Mouse (Mus musculus) limb, embryonic 11.5 days (tissue): ENCODE measurements around the gene Fam83b. TPM values are rescaled to one million over a fixed set of nuclear protein-coding genes. Genes with fewer than 3 reads are reported as not detected.

Source experiments
- ATAC-seq: fragments of 200-750 bp; cut with Nextera tagmentation; 2 replicates; pipeline ENCODE4 v1.8.0; 2017; ENCODE audit warnings: low read depth; ENCODE audit not compliant: insufficient number of reproducible peaks, low FRiP score, low TSS enrichment
- DNase-seq: peaks from one replicate; pipeline ENCODE4 v3.0.0-alpha.2; 2015; ENCODE audit warnings: low spot score
- H3K27ac ChIP-seq: fragments of 300-500 bp; sonication (generic); replicated peaks from 2 replicates; pipeline ENCODE4 v1.5.1; 2014; ENCODE audit warnings: low read depth, mild to moderate bottlenecking, low read length
- H3K27me3 ChIP-seq: fragments of 300-500 bp; sonication (generic); 2 replicates; pipeline ENCODE4 v1.6.1; 2014; ENCODE audit warnings: mild to moderate bottlenecking, low read length, mixed read lengths; ENCODE audit not compliant: control insufficient read depth, insufficient read depth
- H3K36me3 ChIP-seq: fragments of 300-500 bp; sonication (generic); 2 replicates; pipeline ENCODE4 v1.6.1; 2014; ENCODE audit warnings: mild to moderate bottlenecking, low read length, moderate library complexity, mixed read lengths; ENCODE audit not compliant: control insufficient read depth, insufficient read depth
- H3K4me1 ChIP-seq: fragments of 300-500 bp; sonication (generic); 2 replicates; pipeline ENCODE4 v1.6.1; 2014; ENCODE audit warnings: low read length, mixed read lengths; ENCODE audit not compliant: control insufficient read depth, insufficient read depth
- H3K4me2 ChIP-seq: fragments of 300-500 bp; sonication (generic); 2 replicates; pipeline ENCODE4 v1.6.1; 2014; ENCODE audit warnings: low read depth, mild to moderate bottlenecking, moderate library complexity; ENCODE audit not compliant: severe bottlenecking
- H3K4me3 ChIP-seq: fragments of 300-500 bp; sonication (generic); 2 replicates; pipeline ENCODE4 v1.5.1; 2014; ENCODE audit warnings: low read depth, low read length
- H3K9ac ChIP-seq: fragments of 300-500 bp; sonication (generic); 2 replicates; pipeline ENCODE4 v1.6.1; 2014; ENCODE audit warnings: mild to moderate bottlenecking, low read length
- H3K9me3 ChIP-seq: fragments of 300-500 bp; sonication (generic); 2 replicates; pipeline ENCODE4 v1.6.1; 2016; ENCODE audit warnings: low read length; ENCODE audit not compliant: control insufficient read depth
- WGBS: fragments of 180-500 bp; shearing (Covaris S2); extraction: QIAGEN DNeasy Blood & Tissue Kit; methylation state at CpG from one replicate; pipeline ENCODE4 v1.1.7; 2014; 5-methylcytosine and 5-hydroxymethylcytosine counted together
- polyA plus RNA-seq: library from polyadenylated mRNA; unstranded; fragments of >200 nt; fragmentation: Nextera tagmentation; extraction: Ambion mirVana; gene quantifications from 2 replicates; pipeline ENCODE4 v1.2.1, GENCODE M21; 2014

The Fam83b gene
- polyA plus RNA-seq, 1 experiment from 2014 or later, result 0.84 TPM

DNA sequence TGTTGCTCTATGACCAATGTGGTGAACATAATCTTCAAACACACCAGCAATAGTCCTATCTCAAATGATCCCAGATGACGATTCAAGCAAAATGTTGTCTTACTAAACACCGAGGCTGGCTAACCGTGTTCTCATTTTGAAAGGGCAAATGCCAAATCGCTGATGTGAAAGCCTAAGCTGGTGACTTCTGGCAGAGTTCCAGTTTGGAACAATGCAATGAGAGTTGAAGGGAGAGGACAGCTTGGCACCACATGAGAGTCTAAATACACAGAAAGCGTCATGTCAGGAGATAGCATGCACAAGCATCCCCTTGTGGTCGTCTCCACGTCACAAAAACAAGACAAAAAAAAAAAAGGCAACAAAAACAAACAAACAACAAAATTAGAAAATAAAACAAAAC, 27.6 kb downstream of the Fam83b start:
- no peak overlapping the region for H3K27ac ChIP-seq
- H3K4me1 ChIP-seq, result no peaks in the 10 kb centered on the region
- H3K27me3 ChIP-seq, result no peaks in the 10 kb centered on the region
- H3K4me3 ChIP-seq, result no peak overlapping the region
- WGBS, result 87% methylated on average over 7 of the region's 7 CpGs
- no peak for DNase-seq
- no peaks in the 10 kb centered on the region for H3K9me3 ChIP-seq
- no peak overlapping the region for H3K4me2 ChIP-seq
- no peaks in the 10 kb centered on the region for H3K36me3 ChIP-seq
- ATAC-seq, result no peak
- no peak overlapping the region for H3K9ac ChIP-seq

DNA sequence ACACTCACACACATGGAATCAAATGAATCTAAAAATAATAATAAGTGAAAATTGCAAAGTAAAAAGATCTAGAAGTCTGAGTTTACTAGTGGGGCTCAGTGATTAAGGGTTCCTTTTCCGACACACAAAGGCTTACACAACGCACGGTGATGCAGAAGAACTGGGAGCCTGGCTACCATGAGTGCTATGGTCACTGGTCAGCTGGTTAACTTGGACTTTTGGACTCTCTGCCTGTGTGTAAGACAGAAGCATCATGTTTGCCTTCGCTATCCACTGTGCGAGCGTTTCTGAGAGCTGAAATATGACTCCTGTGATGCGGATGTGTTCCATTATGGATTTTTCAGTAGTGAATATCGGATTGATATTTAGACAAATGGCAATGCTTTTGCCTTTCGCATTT, 30.9 kb downstream of the Fam83b start:
- H3K4me1 ChIP-seq, result no peaks in the 10 kb centered on the region
- no peaks in the 10 kb centered on the region for H3K36me3 ChIP-seq
- DNase-seq (no peak), ATAC-seq (no peak)
- no peak overlapping the region for H3K4me2 ChIP-seq
- H3K27ac ChIP-seq, result no peak overlapping the region
- H3K9ac ChIP-seq, result no peak overlapping the region
- H3K9me3 ChIP-seq, result no peaks in the 10 kb centered on the region
- WGBS, result 83% methylated on average over 9 of the region's 9 CpGs
- H3K27me3 ChIP-seq, result no peaks in the 10 kb centered on the region
- H3K4me3 ChIP-seq, result no peak overlapping the region

DNA sequence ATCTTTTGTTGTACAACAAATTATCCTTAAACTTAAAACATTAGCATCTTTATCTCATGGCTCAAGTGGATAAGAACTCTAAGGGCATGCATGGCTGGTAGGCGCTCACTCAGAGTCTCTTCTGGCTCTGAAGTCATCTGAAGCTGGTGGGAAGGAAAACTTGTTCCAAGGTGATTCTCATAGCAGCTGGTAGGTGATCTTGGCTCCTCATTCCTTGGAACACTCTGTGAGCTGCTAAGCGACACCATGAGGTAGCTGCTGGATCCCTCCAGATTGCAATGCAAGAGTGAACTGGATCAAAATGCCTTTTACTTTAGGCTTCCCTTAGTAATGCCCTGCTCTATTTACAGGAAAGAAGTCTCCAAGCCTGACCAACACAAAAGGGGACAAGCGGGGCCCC, 34.5 kb downstream of the Fam83b start:
- Histone ChIP-seq H3K27ac (no peak overlapping the region), H3K9me3 (no peaks in the 10 kb centered on the region), H3K36me3 (no peaks in the 10 kb centered on the region), H3K9ac (no peak overlapping the region), H3K4me2 (no peak overlapping the region), H3K4me1 (no peaks in the 10 kb centered on the region), H3K4me3 (no peak overlapping the region), H3K27me3 (no peaks in the 10 kb centered on the region)
- DNase-seq (no peak), ATAC-seq (no peak)
- 88% methylated on average over 3 of the region's 3 CpGs for WGBS

DNA sequence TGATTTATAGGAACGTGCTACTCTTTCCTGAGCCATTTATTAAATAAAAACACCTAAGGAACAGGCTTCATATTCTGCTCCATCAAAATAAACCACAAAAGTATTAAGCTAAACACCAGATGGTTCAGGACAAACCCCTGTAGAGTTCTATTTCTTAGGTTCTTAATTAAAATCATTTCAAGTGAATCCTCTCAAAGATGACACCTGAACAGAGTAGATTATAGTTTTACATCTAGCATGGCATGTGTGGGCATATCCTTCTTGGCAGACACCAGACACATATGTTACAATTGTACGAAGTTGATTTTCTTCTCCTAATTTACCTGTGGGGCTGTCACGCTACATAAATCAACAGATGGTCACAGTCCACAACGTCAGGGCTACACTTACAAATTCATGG, 35.5 kb downstream of the Fam83b start:
- Histone ChIP-seq H3K36me3 (no peaks in the 10 kb centered on the region), H3K4me2 (no peak overlapping the region), H3K27me3 (no peaks in the 10 kb centered on the region), H3K27ac (no peak overlapping the region), H3K9ac (no peak overlapping the region), H3K9me3 (no peaks in the 10 kb centered on the region), H3K4me3 (no peak overlapping the region), H3K4me1 (no peaks in the 10 kb centered on the region)
- no peak for ATAC-seq
- DNase-seq, result no peak
- 78% methylated on average over 4 of the region's 4 CpGs for WGBS

DNA sequence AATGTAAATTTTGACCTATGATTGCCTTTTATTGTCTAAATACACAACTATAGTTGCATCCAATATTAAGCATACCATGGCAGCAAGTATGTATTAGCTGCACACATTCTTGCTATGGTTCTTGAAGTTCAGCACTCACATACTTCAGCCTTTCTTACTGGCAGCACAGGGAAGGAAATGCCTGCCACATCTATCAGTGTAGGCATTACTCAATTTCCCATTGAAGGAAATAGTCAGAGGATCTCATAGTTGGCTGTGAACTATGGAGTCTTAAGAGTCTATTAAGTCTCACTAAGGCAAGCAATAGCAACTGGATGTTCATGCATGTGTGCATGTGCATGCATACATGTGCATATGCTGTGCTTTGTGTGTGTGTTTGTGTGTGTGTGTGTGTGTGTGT, 41.3 kb downstream of the Fam83b start:
- no peak for DNase-seq
- Histone ChIP-seq H3K4me1 (no peaks in the 10 kb centered on the region), H3K4me2 (no peak overlapping the region), H3K27ac (no peak overlapping the region), H3K4me3 (no peak overlapping the region), H3K36me3 (no peaks in the 10 kb centered on the region), H3K27me3 (no peaks in the 10 kb centered on the region), H3K9me3 (no peaks in the 10 kb centered on the region), H3K9ac (no peak overlapping the region)
- no peak for ATAC-seq

DNA sequence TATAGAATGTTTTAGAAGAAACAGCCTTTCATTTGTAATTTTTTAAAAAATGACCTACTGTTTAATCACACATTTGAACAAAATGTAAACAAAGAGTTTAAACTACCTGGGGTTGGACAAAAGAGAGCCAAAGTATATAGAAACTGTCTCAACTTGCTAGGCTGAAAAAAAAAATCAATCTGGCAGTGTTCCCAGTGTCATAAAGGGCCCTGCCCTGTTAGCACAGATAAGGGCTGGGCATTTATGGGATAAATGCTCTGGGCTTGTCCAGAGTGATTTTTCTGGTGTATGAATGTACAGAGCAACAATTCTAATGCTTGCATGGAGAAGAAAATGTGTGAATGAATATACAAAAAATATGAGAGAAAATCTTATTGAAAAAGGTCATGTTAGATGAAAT, 43.8 kb downstream of the Fam83b start:
- Histone ChIP-seq H3K9me3 (no peaks in the 10 kb centered on the region), H3K27ac (no peak overlapping the region), H3K27me3 (no peaks in the 10 kb centered on the region), H3K4me1 (no peaks in the 10 kb centered on the region), H3K9ac (no peak overlapping the region), H3K4me3 (no peak overlapping the region), H3K4me2 (no peak overlapping the region), H3K36me3 (no peaks in the 10 kb centered on the region)
- DNase-seq (no peak), ATAC-seq (no peak)

DNA sequence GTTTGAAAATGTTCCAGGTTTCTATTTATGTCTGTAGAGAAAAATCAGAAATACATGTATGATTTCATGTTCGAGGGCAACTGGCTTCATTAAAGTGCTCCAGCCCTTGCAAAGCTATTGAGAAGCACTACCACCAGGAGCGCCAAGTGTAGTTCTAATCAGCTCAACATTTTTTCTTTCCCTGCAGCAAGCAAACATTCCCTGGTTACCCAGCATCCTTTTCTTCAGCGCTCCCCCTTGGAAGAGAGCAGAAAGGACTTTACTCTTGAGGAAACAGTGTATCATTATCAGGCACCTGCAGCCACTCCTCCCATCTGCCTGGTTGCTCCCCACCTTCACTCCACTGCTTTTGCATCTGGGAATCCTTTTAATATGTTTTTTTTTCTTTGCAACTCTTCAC, 45.3 kb downstream of the Fam83b start:
- no peaks in the 10 kb centered on the region for H3K9me3 ChIP-seq
- no peak overlapping the region for H3K4me2 ChIP-seq
- H3K9ac ChIP-seq, result no peak overlapping the region
- no peaks in the 10 kb centered on the region for H3K36me3 ChIP-seq
- no peak overlapping the region for H3K4me3 ChIP-seq
- DNase-seq (no peak), ATAC-seq (no peak)
- 93% methylated on average over 3 of the region's 3 CpGs for WGBS
- no peak overlapping the region for H3K27ac ChIP-seq
- no peaks in the 10 kb centered on the region for H3K27me3 ChIP-seq
- H3K4me1 ChIP-seq, result no peaks in the 10 kb centered on the region

DNA sequence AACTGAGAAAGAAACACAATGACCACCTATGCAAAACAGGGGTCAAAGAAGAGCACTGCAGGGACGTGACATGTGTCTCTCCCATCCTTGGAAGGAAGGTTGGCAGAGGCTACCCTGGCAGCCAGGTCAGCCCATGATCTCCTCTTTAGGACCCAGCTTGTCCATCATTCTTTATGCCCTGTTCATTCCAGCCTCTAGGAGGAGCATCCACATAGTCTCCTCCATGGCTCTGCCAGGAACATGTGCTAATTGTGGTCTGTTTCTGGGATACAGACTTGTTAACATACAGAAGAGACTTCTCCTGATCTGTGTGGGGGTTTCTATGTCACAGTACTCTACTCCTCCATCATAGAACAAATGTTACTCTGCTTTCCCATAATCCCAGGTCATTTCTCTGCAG, 48.3 kb downstream of the Fam83b start:
- Histone ChIP-seq H3K36me3 (no peaks in the 10 kb centered on the region), H3K4me3 (no peak overlapping the region), H3K27ac (no peak overlapping the region), H3K4me2 (no peak overlapping the region), H3K9me3 (no peaks in the 10 kb centered on the region), H3K4me1 (no peaks in the 10 kb centered on the region), H3K27me3 (no peaks in the 10 kb centered on the region), H3K9ac (no peak overlapping the region)
- 81% methylated on average over 1 of the region's 1 CpGs for WGBS
- ATAC-seq (no peak), DNase-seq (no peak)

DNA sequence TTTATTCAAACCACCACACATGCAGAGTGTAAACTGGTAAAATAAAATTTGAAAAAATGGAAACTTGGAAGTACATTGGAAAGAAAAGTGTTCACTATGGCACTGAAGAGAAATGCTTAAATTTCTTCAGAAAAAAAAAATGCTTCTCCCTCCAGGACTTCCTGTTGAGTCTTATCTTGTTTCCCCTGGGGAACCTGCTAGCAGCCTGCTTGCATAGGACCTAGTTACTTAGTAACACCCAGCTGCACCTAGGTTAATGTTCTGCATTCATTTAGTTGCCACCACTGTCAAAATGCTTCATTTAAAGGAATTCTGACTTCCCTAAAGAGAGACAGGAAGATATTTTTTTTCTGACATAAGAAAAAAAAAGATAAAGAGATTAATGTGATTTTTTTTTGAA, 61.3 kb downstream of the Fam83b start:
- ATAC-seq (no peak), DNase-seq (no peak)
- Histone ChIP-seq H3K4me2 (no peak overlapping the region), H3K27me3 (no peaks in the 10 kb centered on the region), H3K4me1 (no peaks in the 10 kb centered on the region), H3K4me3 (no peak overlapping the region), H3K9ac (no peak overlapping the region), H3K36me3 (no peaks in the 10 kb centered on the region), H3K27ac (no peak overlapping the region), H3K9me3 (no peaks in the 10 kb centered on the region)
